Mouse (Mus musculus): ENCODE data around the gene Cfap44. TPM values are rescaled to one million over a fixed set of nuclear protein-coding genes. Genes with fewer than 3 reads are reported as not detected.
A peak's percentile ranks its signal among the peaks of the same experiment; 100 is the strongest.

Gene Cfap44
- total RNA-seq, 1 experiment from 2014 or later: 1.4 TPM

GRCm38 (mm10) chr16:44496971-44497464 is 102.4 kb downstream of the Cfap44 start:
- DNase-seq: no peak

- no peak for DNase-seq
Observed at GRCm38 (mm10) chr16:44498447-44498846, 103.9 kb downstream of the Cfap44 start.

GRCm38 (mm10) chr16:44501783-44502182 is 107.2 kb downstream of the Cfap44 start:
- DNase-seq: no peak

GRCm38 (mm10) chr16:44502325-44502724 is 107.7 kb downstream of the Cfap44 start:
- DNase-seq: no peak

- DNase-seq: no peak
Observed at GRCm38 (mm10) chr16:44502895-44503575, 108.4 kb downstream of the Cfap44 start.

- no peak for DNase-seq
Observed at GRCm38 (mm10) chr16:44505243-44505642, 110.6 kb downstream of the Cfap44 start.

- DNase-seq: no peak
Observed at GRCm38 (mm10) chr16:44507027-44507929, 112.7 kb downstream of the Cfap44 start.

- DNase-seq: no peak
Observed at GRCm38 (mm10) chr16:44508025-44508424, 113.4 kb downstream of the Cfap44 start.

GRCm38 (mm10) chr16:44508772-44509171 is 114.2 kb downstream of the Cfap44 start:
- no peak for DNase-seq

GRCm38 (mm10) chr16:44509458-44510344 is 115.1 kb downstream of the Cfap44 start:
- no peak for DNase-seq

GRCm38 (mm10) chr16:44510521-44511213 is 116.1 kb downstream of the Cfap44 start:
- DNase-seq: no peak

GRCm38 (mm10) chr16:44516498-44516897 is 121.9 kb downstream of the Cfap44 start:
- DNase-seq: no peak

- no peak for DNase-seq
Observed at GRCm38 (mm10) chr16:44523595-44523994, 129.0 kb downstream of the Cfap44 start.

GRCm38 (mm10) chr16:44526044-44526443 is 131.4 kb downstream of the Cfap44 start:
- DNase-seq: no peak

- peak; percentile 61 for DNase-seq
Observed at GRCm38 (mm10) chr16:44526689-44527088, 132.1 kb downstream of the Cfap44 start.

- DNase-seq: no peak
Observed at GRCm38 (mm10) chr16:44527218-44527905, 132.8 kb downstream of the Cfap44 start.

GRCm38 (mm10) chr16:44528955-44529354 is 134.4 kb downstream of the Cfap44 start:
- no peak for DNase-seq

GRCm38 (mm10) chr16:44529691-44530090 is 135.1 kb downstream of the Cfap44 start:
- no peak for DNase-seq

- DNase-seq: no peak
Observed at GRCm38 (mm10) chr16:44530191-44530590, 135.6 kb downstream of the Cfap44 start.

GRCm38 (mm10) chr16:44530829-44531228 is 136.2 kb downstream of the Cfap44 start:
- DNase-seq: no peak

- no peak for DNase-seq
Observed at GRCm38 (mm10) chr16:44531239-44531797, 136.7 kb downstream of the Cfap44 start.
